Mouse (Mus musculus) embryonic facial prominence, embryonic 10.5 days (tissue): ENCODE measurements around the gene Sp1. TPM values are rescaled to one million over a fixed set of nuclear protein-coding genes. Genes with fewer than 3 reads are reported as not detected.

Source experiments
- DNase-seq: peaks from one replicate; pipeline ENCODE4 v3.0.0-alpha.2; 2017; ENCODE audit warnings: low spot score
- H3K27ac ChIP-seq: fragments of 300-500 bp; sonication (generic); replicated peaks from 2 replicates; pipeline ENCODE4 v1.5.1; 2016; ENCODE audit warnings: mild to moderate bottlenecking
- H3K27me3 ChIP-seq: fragments of 300-500 bp; sonication (generic); replicated peaks from 2 replicates; pipeline ENCODE4 v1.6.1; 2016; ENCODE audit warnings: low read depth, mild to moderate bottlenecking; ENCODE audit not compliant: poor library complexity, severe bottlenecking
- H3K36me3 ChIP-seq: fragments of 300-500 bp; sonication (generic); replicated peaks from 2 replicates; pipeline ENCODE4 v1.6.1; 2016; ENCODE audit warnings: mild to moderate bottlenecking, moderate library complexity
- H3K4me1 ChIP-seq: fragments of 300-500 bp; sonication (generic); 2 replicates; pipeline ENCODE4 v1.6.1; 2016
- H3K4me3 ChIP-seq: fragments of 300-500 bp; sonication (generic); 2 replicates; pipeline ENCODE4 v1.5.1; 2016; ENCODE audit warnings: mild to moderate bottlenecking, moderate library complexity
- H3K9me3 ChIP-seq: fragments of 300-500 bp; sonication (generic); 2 replicates; pipeline ENCODE4 v1.6.1; 2016; ENCODE audit warnings: mild to moderate bottlenecking
- WGBS: fragments of 180-500 bp; shearing (Covaris S2); methylation state at CpG from one replicate; pipeline ENCODE4 v1.1.7; 2016; 5-methylcytosine and 5-hydroxymethylcytosine counted together
- polyA plus RNA-seq: library from polyadenylated mRNA; unstranded; fragments of >200 nt; fragmentation: Nextera tagmentation; extraction: Ambion mirVana; gene quantifications from 2 replicates; pipeline ENCODE4 v1.2.1, GENCODE M21; 2016

Sp1 gene
- polyA plus RNA-seq, 1 experiment from 2014 or later = 10.6 TPM

- Histone ChIP-seq H3K4me3 (peak overlapping the region; percentile 78), H3K4me1 (peaks cover 39% of the 10 kb centered on the region), H3K27ac (peak overlapping the region; percentile 92), H3K27me3 (peaks cover 6% of the 10 kb centered on the region; the same call in 1 of the 2 replicates), H3K9me3 (no peaks in the 10 kb centered on the region), H3K36me3 (no peaks in the 10 kb centered on the region)
- 4% methylated on average over 10 of the region's 10 CpGs for WGBS
- DNase-seq = peak; percentile 81
These were observed 28.1 kb upstream of the Sp1 start for GRCm38 (mm10) chr15:102377810-102378262.

DNA sequence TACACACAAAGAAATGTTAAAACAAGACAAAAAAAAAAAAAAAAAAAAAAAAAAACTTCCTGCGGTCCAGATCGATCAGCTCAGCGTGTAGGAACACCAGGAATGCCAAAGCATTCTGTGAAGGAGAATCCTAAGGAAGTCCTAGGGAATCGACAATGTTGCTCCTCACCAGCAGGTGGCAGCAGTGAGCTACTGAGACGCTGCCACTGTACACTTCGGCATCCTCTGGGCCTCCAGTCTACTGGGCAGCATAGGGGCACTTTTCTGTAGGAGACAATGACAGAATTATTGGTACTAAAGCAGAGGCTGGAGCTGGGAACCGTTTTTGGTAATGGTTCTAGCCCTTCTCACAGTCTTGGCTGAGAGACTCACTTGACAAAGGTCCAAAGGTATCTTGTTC lies 24.4 kb upstream of the Sp1 start:
- H3K27me3 ChIP-seq = no peaks in the 10 kb centered on the region
- 5% methylated on average over 7 of the region's 7 CpGs for WGBS
- no peaks in the 10 kb centered on the region for H3K36me3 ChIP-seq
- no peaks in the 10 kb centered on the region for H3K9me3 ChIP-seq
- H3K27ac ChIP-seq = 0 out of 2 replicates have a peak overlapping the region, but pooled peaks have one; percentile 5
- peaks cover 23% of the 10 kb centered on the region for H3K4me1 ChIP-seq
- DNase-seq = peak; percentile 90
- no peak overlapping the region for H3K4me3 ChIP-seq

- H3K4me3 ChIP-seq = no peak overlapping the region
- H3K36me3 ChIP-seq = no peaks in the 10 kb centered on the region
- H3K4me1 ChIP-seq = peaks cover 3% of the 10 kb centered on the region; the same call in 1 of the 2 replicates
- H3K27me3 ChIP-seq = no peaks in the 10 kb centered on the region
- no peak overlapping the region for H3K27ac ChIP-seq
- DNase-seq = no peak
- WGBS = 94% methylated on average over 6 of the region's 6 CpGs
- H3K9me3 ChIP-seq = no peaks in the 10 kb centered on the region
These were observed 22.3 kb upstream of the Sp1 start for GRCm38 (mm10) chr15:102383671-102384070.

DNA sequence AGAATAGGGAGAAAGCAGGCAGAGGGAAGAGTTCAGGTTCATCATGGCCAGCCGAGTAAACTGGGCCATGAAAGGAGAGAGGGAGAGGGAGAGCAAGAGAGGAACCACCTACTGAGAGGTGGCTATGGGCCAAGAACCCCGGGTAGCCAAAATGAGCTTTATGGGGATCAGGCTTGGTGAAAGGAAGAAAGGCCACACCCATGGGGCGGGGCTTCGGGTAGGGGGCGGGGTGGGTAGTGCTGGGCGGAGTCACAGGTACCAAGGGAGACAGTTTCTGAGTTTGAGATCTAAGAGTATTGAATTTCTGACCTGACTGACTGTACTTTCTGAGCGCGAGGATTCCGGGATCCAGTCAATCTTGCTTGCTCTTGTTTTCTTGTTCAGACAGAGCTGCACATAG lies 19.3 kb upstream of the Sp1 start:
- 0 out of 2 replicates have a peak, but pooled peaks cover 3% of the 10 kb centered on the region for H3K4me1 ChIP-seq
- H3K4me3 ChIP-seq = no peak overlapping the region
- H3K27me3 ChIP-seq = no peaks in the 10 kb centered on the region
- WGBS = 62% methylated on average over 9 of the region's 9 CpGs
- no peak for DNase-seq
- H3K9me3 ChIP-seq = no peaks in the 10 kb centered on the region
- no peak overlapping the region for H3K27ac ChIP-seq
- H3K36me3 ChIP-seq = no peaks in the 10 kb centered on the region

DNA sequence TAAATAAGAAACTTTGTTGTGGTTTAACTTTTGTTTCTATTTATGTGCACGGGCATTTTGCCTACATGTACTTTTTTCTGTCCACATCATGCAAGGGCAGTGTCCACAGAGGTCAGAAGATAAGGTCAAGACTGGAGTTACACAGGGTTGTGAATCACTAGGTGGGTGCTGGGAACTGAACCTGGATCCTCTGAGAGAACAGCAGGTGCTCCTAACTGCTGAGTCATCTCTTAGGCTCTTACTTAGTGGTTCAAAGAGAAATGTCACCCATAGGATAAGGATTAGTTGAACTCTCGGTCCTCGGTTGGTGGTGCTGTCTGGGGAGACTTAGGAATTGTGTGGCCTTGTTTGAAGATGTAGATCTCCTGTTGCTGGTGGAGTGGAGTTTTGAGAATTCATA lies 17.0 kb upstream of the Sp1 start:
- Histone ChIP-seq H3K27me3 (no peaks in the 10 kb centered on the region), H3K4me3 (no peak overlapping the region), H3K4me1 (peaks cover 12% of the 10 kb centered on the region), H3K9me3 (no peaks in the 10 kb centered on the region), H3K36me3 (no peaks in the 10 kb centered on the region), H3K27ac (no peak overlapping the region)
- no peak for DNase-seq
- WGBS = 89% methylated on average over 3 of the region's 3 CpGs

DNA sequence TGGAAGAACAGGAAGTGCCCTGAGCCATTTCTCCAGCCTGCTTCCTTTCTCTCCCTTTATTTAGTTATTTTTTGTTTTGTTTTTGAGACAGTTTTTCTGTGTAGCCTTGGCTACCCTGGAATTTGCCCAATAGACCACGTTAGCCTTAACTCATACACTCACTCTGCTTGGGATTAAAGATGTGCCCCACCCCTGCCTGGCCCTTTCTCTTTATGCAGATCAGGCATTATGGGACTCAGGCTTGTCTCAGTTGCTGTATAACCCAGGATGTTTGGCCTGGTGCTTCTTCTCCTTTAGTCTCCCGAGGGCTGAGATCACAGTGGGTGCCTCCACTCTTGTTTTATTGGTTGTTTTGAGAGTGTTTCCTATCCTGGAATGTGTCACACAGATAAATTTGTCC lies 13.4 kb upstream of the Sp1 start:
- no peak overlapping the region for H3K4me3 ChIP-seq
- WGBS = 59% methylated on average over 2 of the region's 2 CpGs
- H3K36me3 ChIP-seq = no peaks in the 10 kb centered on the region
- no peak for DNase-seq
- H3K4me1 ChIP-seq = peaks cover 34% of the 10 kb centered on the region
- no peaks in the 10 kb centered on the region for H3K9me3 ChIP-seq
- 0 out of 2 replicates have a peak overlapping the region, but pooled peaks have one; percentile 25 for H3K27ac ChIP-seq
- H3K27me3 ChIP-seq = no peaks in the 10 kb centered on the region

DNA sequence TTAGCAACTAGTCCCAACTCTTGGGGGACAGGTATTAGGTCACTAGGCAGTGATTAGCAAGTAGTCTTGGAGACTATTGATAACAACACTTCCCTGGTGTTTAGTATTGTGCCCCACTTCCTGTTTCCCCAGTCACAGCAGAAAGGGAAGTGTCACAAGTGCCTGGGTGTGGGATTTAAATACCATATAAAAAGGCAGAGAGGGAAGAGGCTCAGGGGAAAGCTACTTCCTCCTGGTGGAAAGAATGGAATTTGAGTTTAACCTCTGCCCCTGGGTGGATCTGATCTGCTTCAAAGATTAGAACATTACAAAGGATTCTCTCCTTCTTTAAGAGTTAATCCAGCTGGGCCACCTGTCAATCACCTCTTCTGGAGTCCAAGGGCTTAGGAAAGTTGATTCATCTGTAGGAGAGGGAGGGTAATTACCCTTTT lies 12.3 kb upstream of the Sp1 start:
- H3K36me3 ChIP-seq = no peaks in the 10 kb centered on the region
- no peak for DNase-seq
- H3K9me3 ChIP-seq = no peaks in the 10 kb centered on the region
- H3K4me3 ChIP-seq = no peak overlapping the region
- H3K4me1 ChIP-seq = peaks cover 38% of the 10 kb centered on the region
- peak overlapping the region; percentile 1 for H3K27ac ChIP-seq
- H3K27me3 ChIP-seq = no peaks in the 10 kb centered on the region

- WGBS = 6% methylated on average over 3 of the region's 3 CpGs
- H3K9me3 ChIP-seq = no peaks in the 10 kb centered on the region
- no peak overlapping the region for H3K4me3 ChIP-seq
- peak; percentile 47 for DNase-seq
- H3K27me3 ChIP-seq = no peaks in the 10 kb centered on the region
- no peaks in the 10 kb centered on the region for H3K36me3 ChIP-seq
- peak overlapping the region; percentile 68 for H3K27ac ChIP-seq
- peaks cover 53% of the 10 kb centered on the region for H3K4me1 ChIP-seq
These were observed 10.9 kb upstream of the Sp1 start for GRCm38 (mm10) chr15:102395061-102395460.

DNA sequence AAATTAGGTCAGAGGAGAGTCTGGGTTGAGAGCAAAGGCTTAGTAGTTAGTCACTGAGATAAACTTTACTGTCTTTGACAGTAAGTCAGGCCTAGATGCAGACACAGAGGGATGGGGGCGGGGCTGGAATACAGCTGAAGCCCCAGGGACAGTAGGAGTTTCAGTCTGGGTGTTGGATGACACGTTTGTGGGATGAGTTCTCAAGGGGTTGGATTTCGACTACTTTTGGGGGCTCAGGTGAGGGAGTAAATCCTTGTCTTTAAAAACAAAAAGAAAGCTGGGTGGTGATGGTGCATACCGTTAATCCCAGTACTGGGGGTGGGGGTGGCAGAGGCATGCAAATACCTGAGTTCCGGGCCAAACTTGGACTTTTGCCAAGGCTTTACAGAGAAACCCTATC lies 7.3 kb upstream of the Sp1 start:
- Histone ChIP-seq H3K4me1 (peaks cover 60% of the 10 kb centered on the region), H3K4me3 (peak overlapping the region; percentile 64; the same call in 1 of the 2 replicates), H3K27me3 (no peaks in the 10 kb centered on the region), H3K27ac (peak overlapping the region; percentile 88; the same call in 1 of the 2 replicates), H3K9me3 (no peaks in the 10 kb centered on the region), H3K36me3 (no peaks in the 10 kb centered on the region)
- WGBS = 18% methylated on average over 5 of the region's 5 CpGs
- DNase-seq = no peak

- peak overlapping the region; percentile 88 for H3K27ac ChIP-seq
- DNase-seq = peak; percentile 88
- peak overlapping the region; percentile 64 for H3K4me3 ChIP-seq
- H3K9me3 ChIP-seq = no peaks in the 10 kb centered on the region
- H3K4me1 ChIP-seq = peaks cover 52% of the 10 kb centered on the region
- no peaks in the 10 kb centered on the region for H3K27me3 ChIP-seq
- WGBS = 3% methylated on average over 34 of the region's 34 CpGs
- no peaks in the 10 kb centered on the region for H3K36me3 ChIP-seq
These were observed 6.4 kb upstream of the Sp1 start for GRCm38 (mm10) chr15:102399229-102400221.

DNA sequence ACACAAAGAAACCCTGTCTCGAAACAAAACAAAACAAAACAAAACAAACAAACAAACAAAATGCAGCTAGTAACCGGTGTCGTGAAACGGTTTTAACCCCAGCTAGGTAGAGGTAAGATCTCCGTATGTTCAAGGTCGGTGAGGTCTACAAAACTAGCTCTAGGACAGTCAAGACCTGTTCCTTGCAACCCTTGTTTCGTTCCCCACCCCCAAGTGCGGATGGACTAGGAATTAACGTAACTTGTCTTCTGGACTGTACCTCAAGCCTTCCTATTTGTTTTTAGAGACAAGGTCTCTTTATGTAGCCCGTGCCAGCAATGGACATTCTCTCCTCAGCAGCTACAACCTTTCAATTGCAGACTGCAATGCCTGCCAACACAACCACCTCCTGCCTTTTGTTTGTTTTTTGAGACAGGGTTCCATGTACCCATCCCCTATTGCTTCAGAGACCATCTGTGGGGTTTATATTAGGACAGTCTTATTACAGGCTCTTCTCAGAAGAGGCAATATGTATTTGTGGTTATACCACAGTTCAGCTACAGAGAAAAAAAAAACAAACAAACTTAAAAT lies 5.4 kb upstream of the Sp1 start:
- WGBS = 76% methylated on average over 10 of the region's 10 CpGs
- H3K4me3 ChIP-seq = no peak overlapping the region
- peak overlapping the region; percentile 88 for H3K27ac ChIP-seq
- no peak for DNase-seq
- no peaks in the 10 kb centered on the region for H3K36me3 ChIP-seq
- peaks cover 45% of the 10 kb centered on the region for H3K4me1 ChIP-seq
- no peaks in the 10 kb centered on the region for H3K27me3 ChIP-seq
- H3K9me3 ChIP-seq = no peaks in the 10 kb centered on the region

DNA sequence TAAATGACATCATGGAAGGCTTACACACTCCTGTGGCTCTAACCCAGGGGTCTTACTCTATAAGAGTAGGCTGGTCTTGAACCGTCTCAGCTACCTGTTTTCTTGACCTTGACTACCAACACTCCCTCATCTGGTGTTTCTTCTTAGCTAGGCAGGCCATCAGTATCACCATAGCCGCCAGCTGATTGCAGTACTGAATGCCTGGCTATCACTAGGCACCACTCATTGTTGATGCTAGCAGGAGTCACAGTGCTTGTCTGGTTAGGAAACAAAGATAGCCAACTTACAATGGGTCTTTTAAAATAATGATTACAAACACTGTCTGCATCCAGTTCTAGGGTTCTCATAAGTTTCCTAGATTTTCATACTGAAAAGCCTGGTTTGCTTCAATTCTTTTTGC lies 4.7 kb upstream of the Sp1 start:
- H3K9me3 ChIP-seq = no peaks in the 10 kb centered on the region
- H3K4me1 ChIP-seq = peaks cover 39% of the 10 kb centered on the region
- no peaks in the 10 kb centered on the region for H3K27me3 ChIP-seq
- no peaks in the 10 kb centered on the region for H3K36me3 ChIP-seq
- no peak for DNase-seq
- 61% methylated on average over 2 of the region's 2 CpGs for WGBS
- H3K27ac ChIP-seq = 0 out of 2 replicates have a peak overlapping the region, but pooled peaks have one; percentile 7
- peak overlapping the region; percentile 5; the same call in 1 of the 2 replicates for H3K4me3 ChIP-seq
